Comparison of ENCODE assay signal across 21 mouse cellular contexts in the genomic region with DNA sequence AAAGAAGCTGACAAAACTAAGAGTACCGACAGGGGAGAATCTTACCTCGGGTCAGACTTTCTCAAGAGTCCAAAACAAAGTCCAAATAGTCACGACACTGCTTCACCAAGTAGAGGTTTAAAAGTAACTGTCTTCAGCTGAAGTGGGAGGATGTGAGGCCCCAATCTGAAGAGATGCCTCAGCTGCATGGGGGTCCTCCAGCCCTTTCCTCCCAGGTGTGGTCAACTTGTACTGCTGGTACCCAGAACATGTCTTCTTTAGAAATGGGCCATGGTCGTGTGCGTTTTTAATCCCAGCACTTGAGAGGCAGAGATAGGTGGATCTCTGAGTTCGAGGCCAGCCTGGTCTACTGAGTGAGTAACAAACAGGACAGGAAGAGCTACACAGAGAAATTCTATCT.
A peak's percentile ranks its signal among the peaks of the same experiment; 100 is the strongest.
DNase-seq lines count a peak whose midpoint lies in the region; ATAC-seq and TF ChIP-seq lines count a peak whose summit lies in the region.
"Had no signal": no experiment of that assay in that cellular context is flagged by ENCODE, and none has a peak within 500 bp of the region (broad histone marks: within the 10 kb centered on the region; RNA-seq: fewer than 3 reads in every experiment).

No protein-coding gene starts in this region.

- no peaks in the 10 kb centered on the region for H3K9me3 ChIP-seq in heart, embryonic 15.5 days (replicated peaks)
- H3K9me3 ChIP-seq in midbrain, embryonic 11.5 days (ENCODE audit: control insufficient read depth, low read length): no peaks in the 10 kb centered on the region
- H3K9me3 ChIP-seq in midbrain, embryonic 14.5 days (ENCODE audit: control insufficient read depth, low read length): no peaks in the 10 kb centered on the region
- H3K9me3 ChIP-seq: embryonic facial prominence, embryonic 13.5 days; embryonic facial prominence, embryonic 15.5 days; forebrain, embryonic 10.5 days; forebrain, embryonic 12.5 days had no signal

- no peak for ATAC-seq in heart, embryonic 15.5 days (replicated peaks; ENCODE audit: insufficient number of reproducible peaks, insufficient read depth, low FRiP score, low read depth)
- ATAC-seq in midbrain, embryonic 11.5 days (ENCODE audit: low FRiP score): no peak
- no peak for ATAC-seq in midbrain, embryonic 14.5 days (ENCODE audit: low FRiP score, low TSS enrichment)
- ATAC-seq: forebrain, embryonic 14.5 days had no signal

- TF ChIP-seq POLR2A in kidney, adult 2 months (IDR thresholded peaks at IDR 0.05; ENCODE audit: low read depth, low read length): no peak

- H3K36me3 ChIP-seq in heart, embryonic 15.5 days: no peaks in the 10 kb centered on the region
- no peaks in the 10 kb centered on the region for H3K36me3 ChIP-seq in kidney, adult 2 months (ENCODE audit: control insufficient read depth, insufficient read depth, low read length)
- H3K36me3 ChIP-seq in midbrain, embryonic 11.5 days (ENCODE audit: control insufficient read depth, insufficient read depth, low read length): no peaks in the 10 kb centered on the region
- no peaks in the 10 kb centered on the region for H3K36me3 ChIP-seq in midbrain, embryonic 14.5 days (ENCODE audit: control insufficient read depth, insufficient read depth, low read length)
- H3K36me3 ChIP-seq: embryonic facial prominence, embryonic 13.5 days; embryonic facial prominence, embryonic 15.5 days; forebrain, embryonic 10.5 days; forebrain, embryonic 12.5 days had no signal

- H3K9ac ChIP-seq in heart, embryonic 15.5 days: no peak overlapping the region
- H3K9ac ChIP-seq in midbrain, embryonic 11.5 days (ENCODE audit: low read length): no peak overlapping the region
- no peak overlapping the region for H3K9ac ChIP-seq in midbrain, embryonic 14.5 days (replicated peaks; ENCODE audit: low read length)
- H3K9ac ChIP-seq: embryonic facial prominence, embryonic 13.5 days; embryonic facial prominence, embryonic 15.5 days; forebrain, embryonic 12.5 days had no signal

- TF ChIP-seq CTCF in kidney, adult 2 months (conservative IDR thresholded peaks at IDR 0.05; ENCODE audit: insufficient read depth, insufficient read length, low read depth, low read length): no peak

- no peaks in the 10 kb centered on the region for H3K27me3 ChIP-seq in heart, embryonic 15.5 days
- no peaks in the 10 kb centered on the region; the same call in 1 of the 2 replicates for H3K27me3 ChIP-seq in kidney, adult 2 months (replicated peaks; ENCODE audit: control insufficient read depth, insufficient read depth, low read length)
- no peaks in the 10 kb centered on the region for H3K27me3 ChIP-seq in midbrain, embryonic 11.5 days (ENCODE audit: control insufficient read depth, insufficient read depth, low read length)
- H3K27me3 ChIP-seq in midbrain, embryonic 14.5 days (ENCODE audit: control insufficient read depth, insufficient read depth, low read length): no peaks in the 10 kb centered on the region
- H3K27me3 ChIP-seq: embryonic facial prominence, embryonic 13.5 days; embryonic facial prominence, embryonic 15.5 days; forebrain, embryonic 12.5 days had no signal

- H3K4me1 ChIP-seq in heart, embryonic 15.5 days (replicated peaks): peaks cover 17% of the 10 kb centered on the region
- peaks cover 5% of the 10 kb centered on the region; the same call in 1 of the 2 replicates for H3K4me1 ChIP-seq in kidney, adult 2 months (ENCODE audit: control insufficient read depth, insufficient read depth, low read length)
- H3K4me1 ChIP-seq in midbrain, embryonic 11.5 days (ENCODE audit: control insufficient read depth, insufficient read depth, low read length): no peaks in the 10 kb centered on the region
- no peaks in the 10 kb centered on the region for H3K4me1 ChIP-seq in midbrain, embryonic 14.5 days (ENCODE audit: control insufficient read depth, insufficient read depth, low read length)
- H3K4me1 ChIP-seq: embryonic facial prominence, embryonic 13.5 days; embryonic facial prominence, embryonic 15.5 days; forebrain, embryonic 10.5 days; forebrain, embryonic 12.5 days had no signal

- no peak for DNase-seq in heart, adult 9 months (ENCODE audit: low spot score in 2 of 2)
- peak; percentile 57 for DNase-seq in kidney, adult 2 months
- no peak for DNase-seq in kidney, adult 18-20 months
- DNase-seq in midbrain, embryonic 11.5 days (ENCODE audit: low spot score, missing footprints): peak; percentile 73
- DNase-seq in midbrain, embryonic 14.5 days: no peak
- DNase-seq: adrenal gland, adult 2 months; adrenal gland, postnatal 10 days; adrenal gland, postnatal 25 days; cerebellum, adult 11 months; cerebellum, adult 18-20 months; cerebellum, adult 8-10 months; cerebellum, adult 9-11 months; cerebellum, postnatal 36 days; embryo, embryonic 11 days had no signal

- no peak overlapping the region for H3K4me3 ChIP-seq in heart, embryonic 15.5 days
- H3K4me3 ChIP-seq in kidney, adult 2 months (ENCODE audit: insufficient read depth, low read depth, low read length): no peak overlapping the region
- no peak overlapping the region for H3K4me3 ChIP-seq in midbrain, embryonic 11.5 days (ENCODE audit: low read depth, low read length)
- H3K4me3 ChIP-seq in midbrain, embryonic 14.5 days (replicated peaks; ENCODE audit: low read depth, low read length): no peak overlapping the region
- H3K4me3 ChIP-seq: embryonic facial prominence, embryonic 13.5 days; embryonic facial prominence, embryonic 15.5 days; erythroblast, embryonic 14.5 days; forebrain, embryonic 10.5 days; forebrain, embryonic 12.5 days had no signal

- 63% methylated on average over 6 of the region's 6 CpGs for WGBS in heart, embryonic 15.5 days
- WGBS in kidney, adult 2 months: 77% methylated on average over 6 of the region's 6 CpGs
- 84% methylated on average over 6 of the region's 6 CpGs for WGBS in midbrain, embryonic 11.5 days
- 83% methylated on average over 6 of the region's 6 CpGs for whole genome bisulfite sequencing in midbrain, embryonic 14.5 days

- peak overlapping the region; percentile 39 for H3K27ac ChIP-seq in heart, embryonic 15.5 days
- H3K27ac ChIP-seq in kidney, adult 2 months (ENCODE audit: insufficient read depth, low read depth, low read length): no peak overlapping the region
- no peak overlapping the region for H3K27ac ChIP-seq in midbrain, embryonic 11.5 days (ENCODE audit: low read depth, low read length)
- no peak overlapping the region for H3K27ac ChIP-seq in midbrain, embryonic 14.5 days (replicated peaks; ENCODE audit: low read depth, low read length)
- H3K27ac ChIP-seq: embryonic facial prominence, embryonic 13.5 days; embryonic facial prominence, embryonic 15.5 days; forebrain, embryonic 10.5 days; forebrain, embryonic 12.5 days had no signal

- no peak overlapping the region for H3K4me2 ChIP-seq in heart, embryonic 15.5 days
- H3K4me2 ChIP-seq in midbrain, embryonic 11.5 days: no peak overlapping the region
- H3K4me2 ChIP-seq in midbrain, embryonic 14.5 days (ENCODE audit: low read length): no peak overlapping the region
- H3K4me2 ChIP-seq: embryonic facial prominence, embryonic 13.5 days; embryonic facial prominence, embryonic 15.5 days; forebrain, embryonic 12.5 days had no signal

Comparison
In these comparisons a context has a peak if more than half of its experiments do, and no peak if none do; other contexts are left out.
1. DNase-seq: peak in kidney, adult 2 months (single experiment) and midbrain, embryonic 11.5 days (single experiment); none in heart, adult 9 months (0 of 2), kidney, adult 18-20 months (single experiment) and midbrain, embryonic 14.5 days (single experiment).